Mouse (Mus musculus) retina, postnatal 1 day (tissue): ENCODE measurements around the gene Epha4.
A peak's percentile ranks its signal among the peaks of the same experiment; 100 is the strongest.

Experiments
- DNase-seq: peaks from one replicate; pipeline ENCODE4 v3.0.0-alpha.2; 2012

The Epha4 gene

DNA sequence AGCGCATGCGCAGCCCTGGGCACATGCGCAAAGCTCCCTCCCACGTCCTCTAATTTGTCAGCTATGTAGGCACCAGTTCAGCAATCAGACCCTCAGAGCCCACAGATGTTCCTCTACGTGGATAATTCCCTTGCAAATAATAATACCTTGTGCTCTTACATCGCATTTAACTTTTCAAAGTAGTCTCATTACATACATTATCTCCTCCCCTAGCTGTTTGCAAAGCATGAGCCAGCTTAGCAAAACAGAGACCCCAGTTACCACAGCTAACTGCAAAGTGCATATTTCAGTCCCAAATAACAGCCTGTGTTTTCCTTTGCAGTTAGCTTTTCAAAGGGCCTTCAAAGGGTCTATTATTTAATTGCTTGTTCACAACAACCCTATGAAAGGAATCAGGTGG, 123.3 kb downstream of the Epha4 start:
- DNase-seq, result no peak

DNA sequence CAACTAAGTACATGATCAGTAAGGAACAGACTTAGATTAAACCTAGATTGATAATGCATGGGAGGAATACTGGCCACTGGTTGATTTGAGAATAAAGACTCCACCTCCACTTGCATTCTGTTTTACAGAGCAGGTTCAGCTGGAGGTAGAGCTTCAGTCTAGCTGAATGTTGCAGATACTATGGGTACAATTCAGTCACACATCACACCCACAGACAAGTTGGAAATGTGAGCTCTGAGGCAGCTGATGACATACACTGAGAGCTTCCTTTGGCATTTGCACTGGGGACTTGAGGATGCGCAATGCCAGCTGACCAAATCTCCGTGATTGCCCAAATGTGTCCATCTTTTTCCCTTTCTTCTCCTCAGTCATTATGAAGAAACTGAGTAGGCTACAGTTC, 125.8 kb downstream of the Epha4 start:
- DNase-seq, result no peak

DNA sequence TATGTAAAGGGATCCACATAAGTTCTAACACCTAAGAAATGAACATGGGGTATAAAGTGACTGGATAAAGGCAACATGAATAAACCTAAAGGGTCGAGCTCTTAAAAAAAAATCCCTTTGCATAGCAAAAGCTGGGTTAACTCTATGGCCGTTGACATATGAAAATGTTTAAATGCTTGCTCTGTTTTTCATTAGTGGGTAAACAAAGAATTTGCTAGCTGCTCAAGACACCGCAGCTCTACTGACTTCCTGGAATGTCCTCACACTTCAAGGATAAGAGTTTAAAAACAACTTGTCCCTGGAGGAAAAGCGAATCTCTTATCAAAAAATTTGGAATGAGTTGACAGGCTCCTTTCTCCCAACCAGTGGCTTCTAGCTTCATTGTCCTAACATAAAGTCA, 126.3 kb downstream of the Epha4 start:
- no peak for DNase-seq

DNA sequence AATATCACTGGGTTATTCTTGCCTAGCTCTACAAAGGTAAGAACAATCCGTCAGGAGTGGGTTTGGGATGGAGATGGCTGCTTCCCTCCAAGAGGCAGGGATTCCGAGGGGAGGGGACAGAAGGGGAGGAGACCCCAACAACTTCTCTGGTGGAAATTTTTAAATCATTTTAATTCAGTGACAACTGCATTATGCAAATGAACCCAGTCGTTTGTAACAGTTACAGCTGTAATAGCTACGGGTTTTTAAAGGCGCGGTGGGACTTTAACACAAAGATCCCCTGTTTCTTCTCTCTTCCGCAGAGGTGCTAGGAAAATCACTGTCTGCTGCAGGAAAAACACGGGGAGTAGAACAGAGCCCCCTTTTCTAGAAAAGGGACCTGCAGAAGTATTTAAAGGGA, 129.3 kb downstream of the Epha4 start:
- no peak for DNase-seq

DNA sequence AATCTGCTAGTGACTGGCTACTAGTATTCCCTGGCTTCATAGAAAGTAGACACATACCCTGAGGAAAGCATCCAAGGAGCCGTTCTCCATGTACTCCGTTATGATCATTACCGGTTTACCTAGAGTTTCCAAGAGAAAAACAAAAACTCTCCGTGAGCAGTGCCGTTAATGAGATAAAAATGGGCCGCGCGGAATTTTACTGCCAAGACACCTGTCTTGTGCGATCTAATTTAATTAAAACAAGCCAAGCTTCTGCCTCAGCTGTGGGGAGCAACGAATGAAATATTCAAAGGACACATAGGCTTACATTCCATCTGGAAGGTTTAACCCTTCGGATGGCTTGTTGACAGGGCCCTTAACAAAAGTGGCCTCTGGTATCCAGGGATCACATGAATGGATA, 131.4 kb downstream of the Epha4 start:
- peak; percentile 23 for DNase-seq

DNA sequence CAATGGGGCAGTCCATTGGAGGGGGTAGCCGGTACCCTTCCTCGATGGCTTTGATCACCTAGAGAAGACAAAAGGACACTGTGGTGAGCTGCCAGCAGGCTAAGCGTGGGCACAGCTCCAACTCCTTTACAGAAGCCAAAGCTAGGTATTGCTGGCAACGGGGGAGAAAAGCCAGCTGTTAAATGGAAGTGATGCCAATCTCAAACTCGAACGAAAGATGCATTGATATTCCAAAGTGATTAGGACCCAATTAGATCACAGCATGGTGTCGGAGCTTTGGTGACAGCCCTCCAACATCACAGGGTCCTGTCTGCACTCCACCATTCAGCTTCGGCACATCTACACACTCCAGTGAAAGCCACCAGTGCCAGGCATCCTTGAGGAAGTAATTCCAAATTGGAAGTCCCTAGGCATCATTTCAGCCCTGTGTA, 137.3 kb downstream of the Epha4 start:
- DNase-seq, result no peak

DNA sequence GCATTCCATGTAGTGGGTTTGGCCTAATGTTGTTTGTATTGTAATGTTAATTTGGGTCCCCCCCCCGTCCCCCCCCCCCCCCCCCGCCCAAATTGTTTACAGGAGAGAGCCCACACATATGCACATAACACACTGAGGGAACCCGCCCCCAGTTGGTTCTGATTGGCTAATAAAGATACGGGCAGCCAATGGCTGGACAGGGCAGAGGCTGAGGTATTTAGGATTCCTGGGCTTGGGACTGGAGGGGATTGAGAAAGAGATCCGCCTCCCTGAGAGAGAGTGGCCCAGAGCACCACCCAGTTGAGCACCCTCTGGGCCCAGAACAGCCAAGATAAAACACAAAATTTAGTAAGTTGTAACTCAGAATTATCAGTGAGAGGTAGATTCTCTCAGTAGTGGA, 140.8 kb downstream of the Epha4 start:
- no peak for DNase-seq

DNA sequence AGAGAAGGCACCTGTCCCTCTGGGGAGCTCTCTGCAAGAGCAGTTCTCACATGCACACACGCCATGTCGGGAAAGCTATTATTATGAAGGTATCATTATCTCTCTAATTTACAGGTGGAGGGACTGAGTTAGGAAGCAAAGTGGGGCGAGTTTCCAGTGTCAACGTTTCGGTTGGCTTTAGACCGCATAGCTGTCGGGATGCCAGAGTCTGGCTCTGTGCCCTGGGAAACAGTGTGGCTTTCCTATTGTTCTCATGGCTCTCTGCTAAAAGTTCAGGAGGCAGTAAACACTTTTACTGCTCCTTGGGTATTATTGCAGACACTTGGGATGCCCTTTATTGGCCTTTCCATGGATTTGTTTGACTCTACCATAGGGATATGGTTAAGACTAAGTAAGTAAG, 144.0 kb downstream of the Epha4 start:
- DNase-seq, result no peak

DNA sequence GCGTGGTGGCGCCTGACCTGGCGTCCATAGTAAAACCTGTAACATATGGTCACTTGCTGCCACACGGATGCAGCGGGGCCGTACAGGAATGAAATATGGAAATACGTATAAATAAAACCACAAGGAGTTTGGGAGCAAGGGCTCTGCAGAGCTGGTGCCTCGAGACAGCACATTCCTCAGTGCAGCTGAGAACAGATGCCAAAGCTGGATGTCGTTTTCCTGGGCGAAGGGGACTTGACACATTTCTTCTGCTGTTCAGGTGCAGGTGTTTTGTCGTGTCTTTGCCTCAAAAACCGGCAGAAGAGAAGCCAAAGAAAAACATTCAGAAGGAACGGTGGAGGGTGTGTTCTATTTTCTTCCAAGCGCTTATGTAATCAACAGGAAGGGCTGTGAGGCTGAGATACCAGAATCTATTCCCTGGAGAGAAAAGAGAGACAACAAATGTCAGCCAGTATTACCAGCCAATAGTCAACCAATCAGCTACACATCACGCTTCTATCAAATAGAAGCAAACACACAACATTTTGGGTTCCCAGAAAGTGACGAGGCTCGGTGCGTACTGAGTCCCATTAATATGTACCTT, 145.5 kb downstream of the Epha4 start:
- DNase-seq, result no peak

DNA sequence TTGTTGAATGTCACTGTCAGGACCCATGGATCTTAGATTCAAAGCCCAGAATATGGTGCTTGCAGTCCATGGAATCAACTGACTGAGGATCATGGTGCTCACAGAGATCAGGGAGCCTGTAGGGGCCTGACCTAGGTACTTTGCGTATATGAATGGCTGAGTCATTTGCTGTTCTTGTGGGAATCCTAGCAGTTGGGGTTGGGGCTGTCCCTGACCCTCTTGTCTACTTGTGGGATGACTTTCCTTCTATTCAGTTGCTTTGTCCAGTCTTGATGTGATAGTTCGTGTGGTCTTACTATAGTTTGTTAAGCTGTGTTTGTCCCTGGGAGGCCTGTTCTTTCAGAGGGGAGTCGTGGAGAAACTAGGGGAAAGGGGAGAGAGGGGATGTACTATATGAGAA, 149.0 kb downstream of the Epha4 start:
- DNase-seq, result no peak

DNA sequence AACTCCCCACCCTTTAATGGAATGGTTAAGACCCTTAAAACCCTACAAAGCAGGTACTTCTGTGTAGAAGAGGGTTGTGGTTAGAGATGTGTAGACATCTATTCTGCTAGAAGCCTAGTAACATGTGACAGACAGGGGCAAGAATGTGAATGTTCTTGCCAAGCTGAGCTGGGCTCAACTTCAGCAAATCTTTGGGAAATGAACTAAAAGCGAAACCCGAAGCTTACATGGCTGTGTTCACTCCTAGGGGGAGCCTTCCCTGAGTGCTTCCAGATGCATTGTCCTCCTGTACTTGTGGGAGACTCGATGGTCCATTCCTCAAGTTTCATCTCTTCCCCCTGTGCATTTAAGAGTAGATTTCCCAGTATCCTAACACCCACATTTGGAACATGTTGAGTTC, 150.3 kb downstream of the Epha4 start:
- no peak for DNase-seq

DNA sequence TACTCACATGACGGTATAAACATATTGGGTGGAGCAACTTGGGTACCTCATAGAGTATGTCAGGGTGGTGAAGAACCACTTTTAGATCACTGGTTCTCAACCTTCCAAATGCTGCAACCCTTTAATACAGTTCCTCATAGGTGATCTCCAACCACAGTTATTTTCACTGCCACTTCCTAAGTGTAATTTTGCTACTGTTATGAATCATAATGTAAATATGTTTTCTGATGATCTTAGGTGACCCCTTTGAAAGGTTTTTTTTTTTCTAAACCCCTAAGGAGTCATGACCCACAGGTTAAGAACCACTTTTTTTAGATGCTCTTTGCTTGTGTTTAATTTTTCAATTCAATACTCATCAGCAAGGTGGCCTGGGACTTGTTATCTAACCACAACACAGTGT, 151.0 kb downstream of the Epha4 start:
- DNase-seq, result no peak

DNA sequence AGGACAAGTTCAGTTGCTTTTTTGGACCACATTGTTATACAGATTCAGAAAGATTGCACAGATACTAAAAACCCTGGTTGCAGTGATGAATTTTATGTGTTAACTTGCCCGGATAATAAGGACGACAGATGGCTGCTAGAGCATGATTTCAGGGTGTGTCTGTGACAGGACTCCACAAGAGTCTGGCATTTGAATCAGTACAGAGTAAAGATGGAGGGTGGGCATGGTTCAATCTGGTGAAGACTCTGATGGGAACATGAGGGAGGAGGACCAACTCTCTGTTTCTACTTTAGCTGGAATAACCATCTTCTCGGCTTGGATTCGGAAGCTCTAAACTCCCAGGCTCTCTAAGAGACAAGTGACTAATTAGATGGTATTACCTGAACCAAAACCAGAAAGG, 168.4 kb downstream of the Epha4 start:
- no peak for DNase-seq

DNA sequence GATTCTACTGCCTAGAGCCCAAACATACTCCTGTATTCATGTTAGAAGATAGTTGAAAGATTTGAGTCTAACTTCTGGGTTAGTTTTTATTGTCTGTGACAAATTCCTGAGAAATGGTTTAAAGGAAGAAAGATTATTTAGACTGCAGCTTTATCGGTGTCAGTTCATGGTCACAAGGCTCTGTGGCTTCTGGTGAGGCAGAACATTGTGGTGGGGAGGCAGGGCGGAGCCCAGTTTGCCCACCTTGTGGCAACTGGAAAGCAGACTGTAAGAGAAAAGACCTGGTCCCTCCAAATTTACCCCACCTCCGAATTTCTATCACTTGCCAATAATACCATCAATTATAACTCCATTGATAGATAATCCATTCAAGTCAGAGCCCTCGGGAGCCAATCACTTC, 171.1 kb downstream of the Epha4 start:
- DNase-seq, result no peak

DNA sequence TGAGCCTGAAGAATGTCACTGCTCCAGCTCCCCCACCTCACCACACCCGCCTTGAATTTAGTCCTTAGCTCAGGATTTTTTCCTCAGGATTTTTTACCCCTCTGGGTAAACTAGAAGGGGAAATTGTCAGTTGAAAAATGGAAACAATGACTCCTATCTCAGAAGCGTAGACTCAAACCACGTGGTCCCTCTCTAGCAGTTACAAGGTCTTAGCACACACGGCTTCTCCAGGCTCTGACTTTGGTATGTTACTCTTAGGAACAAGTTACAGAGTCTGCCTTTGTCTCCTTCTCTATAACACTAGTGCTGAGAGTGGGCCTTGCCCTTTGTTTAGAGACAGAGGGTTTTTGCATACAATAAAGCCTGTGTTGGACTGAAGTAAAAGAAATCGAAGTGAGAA, 175.2 kb downstream of the Epha4 start:
- DNase-seq, result no peak

DNA sequence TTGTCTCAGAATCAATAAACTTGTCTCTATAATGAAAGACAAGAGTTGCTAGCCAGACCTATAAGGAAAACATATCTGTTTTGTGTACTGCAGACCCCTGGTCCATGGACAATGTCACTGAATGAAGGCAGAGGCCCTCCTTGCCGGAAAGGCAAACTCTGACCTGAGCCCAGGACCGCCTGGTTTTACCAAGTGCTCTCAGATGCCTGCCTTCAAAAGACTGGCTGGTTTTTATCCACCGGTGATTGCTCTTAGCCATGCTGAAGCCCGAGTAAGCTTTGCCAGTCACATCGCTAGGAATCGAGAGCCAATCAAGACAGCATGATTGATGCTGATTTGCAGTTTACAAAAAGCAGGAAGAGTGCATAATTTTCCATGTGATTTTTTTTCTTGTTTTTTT, 176.5 kb downstream of the Epha4 start:
- DNase-seq, result no peak

DNA sequence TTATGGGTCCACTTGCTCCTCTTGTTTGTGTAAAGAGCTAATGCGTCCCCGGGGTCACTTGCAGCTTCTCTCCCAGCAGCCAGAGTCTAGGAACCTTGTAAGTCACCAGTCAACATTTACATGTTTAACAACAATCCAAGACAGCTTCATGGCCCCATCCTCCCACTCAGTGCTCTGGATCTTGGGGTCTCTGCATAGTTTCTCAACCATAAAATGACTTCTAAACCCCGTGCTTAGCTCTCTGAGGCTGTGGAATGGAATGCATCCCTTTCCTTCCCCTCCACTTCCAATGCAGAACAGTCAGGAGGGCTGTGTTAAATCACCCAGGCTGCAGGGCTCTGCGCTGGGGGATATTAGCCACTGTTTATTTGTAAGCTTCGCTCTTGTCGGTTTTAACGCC, 178.0 kb downstream of the Epha4 start:
- DNase-seq, result no peak

DNA sequence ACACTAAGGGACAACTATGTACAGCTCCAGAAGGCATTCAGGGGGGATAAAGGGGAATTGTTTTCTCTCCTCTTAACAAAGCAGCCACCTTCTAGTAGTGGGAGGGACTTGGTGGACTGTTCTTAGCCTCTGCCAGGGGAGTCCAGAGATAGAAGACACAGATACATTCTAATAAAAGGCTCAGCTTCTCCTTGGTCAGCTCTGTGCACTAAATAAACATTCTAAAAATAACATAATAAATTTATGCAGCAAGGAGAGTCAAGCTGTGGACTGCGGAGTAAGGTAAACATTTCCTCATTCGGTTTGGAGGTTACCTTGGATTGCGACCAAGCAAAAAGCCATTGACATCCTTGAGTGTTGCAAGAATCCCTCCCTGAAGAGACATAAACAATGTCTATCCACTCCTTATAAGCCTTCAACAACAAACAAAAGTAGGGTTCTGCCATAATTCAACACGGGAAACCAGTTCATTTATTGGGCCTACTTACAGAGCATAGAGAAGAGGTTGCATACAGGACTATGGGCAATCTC, 196.2 kb downstream of the Epha4 start:
- no peak for DNase-seq
